8 mouse cellular contexts compared by ENCODE assay signal in the genomic region with DNA sequence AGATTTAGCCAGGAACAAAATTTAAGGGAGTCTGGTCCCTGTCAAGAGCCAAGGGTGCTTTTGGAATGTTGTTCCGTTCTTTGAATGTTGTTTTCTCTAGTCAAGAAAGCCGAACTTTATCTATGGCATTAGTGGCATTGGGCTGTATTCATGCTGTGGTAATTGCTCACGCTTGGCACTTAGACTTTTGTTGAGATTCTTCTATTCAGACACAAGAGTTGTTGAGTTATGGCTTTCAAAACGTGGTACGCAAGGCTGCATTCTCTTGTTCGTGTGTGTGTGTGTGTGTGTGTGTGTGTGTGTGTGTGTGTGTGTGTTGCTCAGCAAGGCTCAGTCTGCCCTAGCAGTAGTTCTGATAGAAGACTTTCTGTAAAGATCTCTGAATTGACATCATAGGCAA.
DNase-seq lines count a peak whose midpoint lies in the region; ATAC-seq lines count a peak whose summit lies in the region.

No protein-coding gene starts in this region.

- peaks cover 9% of the 10 kb centered on the region; the same call in 1 of the 2 replicates for H3K27me3 ChIP-seq in kidney, embryonic 15.5 days
- peaks cover 19% of the 10 kb centered on the region for H3K27me3 ChIP-seq in embryonic facial prominence, embryonic 10.5 days (replicated peaks; ENCODE audit: low read depth, poor library complexity, severe bottlenecking)
- H3K27me3 ChIP-seq in hindbrain, embryonic 13.5 days: no peaks in the 10 kb centered on the region
- no peaks in the 10 kb centered on the region for H3K27me3 ChIP-seq in neural tube, embryonic 12.5 days (replicated peaks)

- DNase-seq in kidney, postnatal 25 days: no peak
- DNase-seq in embryonic facial prominence, embryonic 10.5 days (ENCODE audit: low spot score): no peak
- no peak for DNase-seq in adrenal gland, postnatal 36 days
- no peak for DNase-seq in layer of hippocampus, postnatal 10 days (ENCODE audit: low spot score in 2 of 2)
- DNase-seq in embryo, embryonic 10 days (ENCODE audit: low spot score): no peak

- no peaks in the 10 kb centered on the region for H3K9me3 ChIP-seq in kidney, embryonic 15.5 days (replicated peaks)
- H3K9me3 ChIP-seq in embryonic facial prominence, embryonic 10.5 days: no peaks in the 10 kb centered on the region
- no peaks in the 10 kb centered on the region for H3K9me3 ChIP-seq in hindbrain, embryonic 13.5 days
- H3K9me3 ChIP-seq in neural tube, embryonic 12.5 days: no peaks in the 10 kb centered on the region

- H3K4me3 ChIP-seq in kidney, embryonic 15.5 days (replicated peaks): peak overlapping the region; percentile 59
- peak overlapping the region; percentile 68 for H3K4me3 ChIP-seq in embryonic facial prominence, embryonic 10.5 days
- H3K4me3 ChIP-seq in hindbrain, embryonic 13.5 days: peak overlapping the region; percentile 65
- H3K4me3 ChIP-seq in neural tube, embryonic 12.5 days: peak overlapping the region; percentile 51

- peaks cover 10% of the 10 kb centered on the region; the same call in 1 of the 2 replicates for H3K4me1 ChIP-seq in kidney, embryonic 15.5 days
- peaks cover 23% of the 10 kb centered on the region for H3K4me1 ChIP-seq in embryonic facial prominence, embryonic 10.5 days
- H3K4me1 ChIP-seq in hindbrain, embryonic 13.5 days (replicated peaks): peaks cover 34% of the 10 kb centered on the region
- H3K4me1 ChIP-seq in neural tube, embryonic 12.5 days: peaks cover 22% of the 10 kb centered on the region

- no peak overlapping the region for H3K27ac ChIP-seq in kidney, embryonic 15.5 days
- H3K27ac ChIP-seq in embryonic facial prominence, embryonic 10.5 days (replicated peaks): peak overlapping the region; percentile 84
- H3K27ac ChIP-seq in hindbrain, embryonic 13.5 days: no peak overlapping the region; the same call in 1 of the 2 replicates
- no peak overlapping the region for H3K27ac ChIP-seq in neural tube, embryonic 12.5 days

- peak overlapping the region; percentile 89 for H3K4me2 ChIP-seq in kidney, embryonic 15.5 days
- H3K4me2 ChIP-seq in hindbrain, embryonic 13.5 days: peak overlapping the region; percentile 86
- peak overlapping the region; percentile 77 for H3K4me2 ChIP-seq in neural tube, embryonic 12.5 days (replicated peaks)

- no peaks in the 10 kb centered on the region for H3K36me3 ChIP-seq in kidney, embryonic 15.5 days
- H3K36me3 ChIP-seq in embryonic facial prominence, embryonic 10.5 days (replicated peaks): no peaks in the 10 kb centered on the region
- H3K36me3 ChIP-seq in hindbrain, embryonic 13.5 days: no peaks in the 10 kb centered on the region
- no peaks in the 10 kb centered on the region for H3K36me3 ChIP-seq in neural tube, embryonic 12.5 days

- no peak; the same call in 1 of the 2 replicates for ATAC-seq in kidney, embryonic 15.5 days (replicated peaks; ENCODE audit: low FRiP score)
- ATAC-seq in hindbrain, embryonic 13.5 days (ENCODE audit: low FRiP score): no peak
- ATAC-seq in neural tube, embryonic 12.5 days (ENCODE audit: low FRiP score, low read depth): no peak

- no peak overlapping the region for H3K9ac ChIP-seq in kidney, embryonic 15.5 days
- peak overlapping the region; percentile 85 for H3K9ac ChIP-seq in hindbrain, embryonic 13.5 days
- peak overlapping the region; percentile 62 for H3K9ac ChIP-seq in neural tube, embryonic 12.5 days

- WGBS in kidney, embryonic 15.5 days: 5% methylated on average over 6 of the region's 6 CpGs
- WGBS in embryonic facial prominence, embryonic 10.5 days: 7% methylated on average over 6 of the region's 6 CpGs
- 2% methylated on average over 6 of the region's 6 CpGs for WGBS in hindbrain, embryonic 13.5 days
- 5% methylated on average over 6 of the region's 6 CpGs for WGBS in neural tube, embryonic 12.5 days
